Mouse (Mus musculus) c-Kit-negative CD71-positive TER-119-positive erythroid progenitor cells, embryonic 14.5 days (primary cell): Measurements from ENCODE around the gene Pgap1.

Source experiments
- DNase-seq: peaks from one replicate; pipeline ENCODE4 v3.0.0-alpha.2; 2013; ENCODE audit warnings: low read depth, low spot score

Gene Pgap1

GRCm38 (mm10) chr1:54557301-54558229, at the start of gene Pgap1:
TSS of gene Pgap1 (minus strand) at chr1:54557684.
- no peak for DNase-seq

DNA sequence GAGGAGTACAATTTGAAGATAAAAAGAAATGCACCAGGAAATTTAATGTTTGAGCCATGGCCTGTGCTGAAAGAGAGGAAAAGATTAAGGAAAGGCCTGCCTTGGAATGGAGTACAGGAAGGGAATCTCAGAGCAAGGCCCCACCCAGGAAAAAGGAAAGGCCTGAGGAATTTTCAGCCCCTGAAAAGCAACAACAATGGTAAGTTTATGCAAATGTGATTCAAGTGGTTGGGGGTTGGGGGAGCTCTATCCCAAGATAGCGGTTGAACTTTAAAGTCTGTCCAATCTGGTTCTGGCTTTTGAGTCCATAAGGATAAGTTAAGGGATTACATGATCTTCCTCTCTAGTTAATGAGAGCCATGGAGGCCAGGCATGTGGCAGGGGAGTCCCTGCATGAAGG, 49.5 kb upstream of the Pgap1 start:
- DNase-seq, result no peak

GRCm38 (mm10) chr1:54601692-54602091, 44.2 kb upstream of the Pgap1 start:
- DNase-seq, result no peak

- no peak for DNase-seq
Observed at GRCm38 (mm10) chr1:54600275-54600674, 42.8 kb upstream of the Pgap1 start.

DNA sequence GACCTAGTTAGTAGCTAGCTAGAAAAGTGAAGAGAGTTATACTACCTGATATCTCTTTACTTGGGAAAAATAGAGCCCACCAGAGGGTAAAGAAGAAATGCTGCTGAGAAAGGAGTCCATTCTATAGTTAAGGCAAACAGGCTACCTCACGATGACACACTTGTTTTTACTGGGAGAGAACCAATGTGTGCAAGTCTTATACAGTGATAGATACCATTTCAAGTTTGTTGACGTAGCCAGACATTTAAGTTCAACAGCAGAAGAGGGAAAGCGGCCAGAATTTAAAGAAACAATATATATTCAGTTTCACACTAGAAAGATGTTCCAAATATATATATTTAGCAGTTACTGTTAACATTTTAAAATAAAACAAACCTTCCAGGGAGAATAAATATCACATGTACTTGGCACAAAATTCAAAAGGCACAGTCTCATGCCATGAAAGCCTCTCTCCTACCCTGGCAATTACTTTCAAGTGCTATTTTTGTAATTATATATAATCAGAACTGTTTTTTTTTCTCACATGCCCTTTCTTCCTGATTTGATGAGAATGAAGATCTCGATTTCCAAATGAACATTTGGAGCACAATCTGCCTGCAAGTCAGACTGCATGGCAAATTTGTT, 40.2 kb upstream of the Pgap1 start:
- no peak for DNase-seq

DNA sequence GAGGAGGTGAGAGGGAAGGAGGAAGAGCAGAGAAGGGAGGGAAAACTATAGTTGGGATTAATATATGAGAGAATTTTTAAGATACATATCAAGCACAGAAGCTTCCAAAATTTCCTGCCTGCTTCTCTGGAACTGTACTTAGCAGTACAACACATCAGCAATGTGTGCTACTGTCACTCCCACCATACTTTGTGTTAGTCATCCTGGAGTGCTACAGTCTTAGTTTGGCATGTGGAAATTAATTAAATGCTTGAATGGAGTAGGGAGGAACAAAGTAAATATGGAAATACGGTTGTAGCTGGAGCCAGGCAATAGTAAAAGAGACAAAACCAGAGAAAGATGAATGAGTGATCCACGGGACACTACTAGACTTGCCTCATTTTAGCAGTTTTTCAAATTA, 38.7 kb upstream of the Pgap1 start:
- no peak for DNase-seq

DNA sequence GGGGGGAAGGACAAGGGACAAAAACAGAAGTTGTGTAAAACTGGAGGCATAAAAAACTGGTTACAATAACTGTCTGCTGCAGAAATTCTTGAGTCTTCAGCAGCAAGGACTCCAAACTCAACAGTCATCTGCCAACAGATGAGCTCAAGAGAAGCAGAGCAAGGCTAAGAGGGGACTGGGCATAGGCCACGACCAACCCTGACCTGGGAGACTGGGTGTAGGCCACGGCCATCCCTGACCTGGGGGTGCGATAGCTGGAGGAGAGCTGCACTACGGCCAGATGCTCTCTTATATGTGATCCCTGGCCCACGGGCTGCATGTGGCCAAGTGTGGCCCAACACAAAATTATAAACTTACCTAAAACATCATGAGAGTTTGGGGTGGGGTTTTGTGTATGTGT, 29.6 kb upstream of the Pgap1 start:
- no peak for DNase-seq

- no peak for DNase-seq
Observed at GRCm38 (mm10) chr1:54585971-54586555, 28.6 kb upstream of the Pgap1 start.

DNA sequence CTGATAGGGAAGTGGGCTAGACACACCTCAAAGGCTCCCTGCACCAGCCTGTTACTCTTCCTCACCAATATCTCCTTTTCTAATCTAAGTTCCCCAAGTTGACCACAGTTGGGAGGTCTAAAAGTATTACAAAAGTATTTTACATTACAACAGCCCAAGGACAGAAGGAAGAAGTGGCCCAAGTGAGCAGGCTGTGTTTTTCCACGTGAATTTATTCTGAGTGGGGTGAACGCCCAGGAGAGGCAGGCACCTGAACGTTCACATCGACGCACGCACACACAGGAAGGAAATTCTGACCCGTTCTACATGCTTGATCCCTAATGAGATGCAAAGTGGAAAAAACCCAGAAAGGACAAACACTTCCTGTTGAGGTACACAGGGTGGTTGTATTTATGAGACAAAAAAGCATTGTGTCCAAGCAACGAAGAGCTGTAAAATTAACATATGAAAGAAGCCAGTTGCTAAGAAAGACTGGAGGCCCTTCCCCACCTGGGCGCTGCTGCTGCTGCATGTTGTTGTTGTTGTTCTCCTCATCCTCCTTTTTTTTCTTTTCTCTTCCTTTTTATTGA, 27.9 kb upstream of the Pgap1 start:
- DNase-seq, result no peak

DNA sequence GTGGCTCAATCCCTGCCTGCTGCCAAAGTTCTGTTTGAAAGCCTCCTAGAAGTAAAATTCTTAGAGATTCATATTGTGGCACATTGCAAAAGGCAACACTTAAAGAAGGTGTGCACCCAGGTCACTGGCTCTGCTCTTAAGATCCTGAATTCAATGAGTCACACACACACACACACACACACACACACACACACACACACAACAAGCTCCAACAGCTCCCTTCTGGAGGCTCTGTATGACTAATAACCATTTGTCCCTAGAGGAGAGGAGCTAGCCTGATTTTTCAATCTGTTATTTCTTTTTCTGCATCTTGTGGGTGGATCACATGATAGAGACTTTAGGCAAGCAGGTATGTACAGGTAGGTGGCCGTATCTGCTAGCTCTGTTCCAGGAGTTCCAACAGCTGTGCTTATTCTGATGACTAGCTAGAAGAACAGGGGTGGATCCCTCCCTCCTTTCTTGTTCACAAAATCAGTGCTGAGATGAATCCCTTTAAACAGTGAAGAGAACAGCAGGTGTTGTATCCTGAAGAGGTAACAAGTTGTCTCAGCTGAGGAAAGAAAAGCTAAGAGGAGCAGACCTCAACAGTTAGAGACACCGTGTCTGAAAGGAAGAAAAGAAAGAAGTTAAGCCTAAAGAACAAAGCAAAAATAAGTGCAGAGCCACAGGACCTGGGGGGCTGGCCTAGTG, 27.2 kb upstream of the Pgap1 start:
- no peak for DNase-seq

DNA sequence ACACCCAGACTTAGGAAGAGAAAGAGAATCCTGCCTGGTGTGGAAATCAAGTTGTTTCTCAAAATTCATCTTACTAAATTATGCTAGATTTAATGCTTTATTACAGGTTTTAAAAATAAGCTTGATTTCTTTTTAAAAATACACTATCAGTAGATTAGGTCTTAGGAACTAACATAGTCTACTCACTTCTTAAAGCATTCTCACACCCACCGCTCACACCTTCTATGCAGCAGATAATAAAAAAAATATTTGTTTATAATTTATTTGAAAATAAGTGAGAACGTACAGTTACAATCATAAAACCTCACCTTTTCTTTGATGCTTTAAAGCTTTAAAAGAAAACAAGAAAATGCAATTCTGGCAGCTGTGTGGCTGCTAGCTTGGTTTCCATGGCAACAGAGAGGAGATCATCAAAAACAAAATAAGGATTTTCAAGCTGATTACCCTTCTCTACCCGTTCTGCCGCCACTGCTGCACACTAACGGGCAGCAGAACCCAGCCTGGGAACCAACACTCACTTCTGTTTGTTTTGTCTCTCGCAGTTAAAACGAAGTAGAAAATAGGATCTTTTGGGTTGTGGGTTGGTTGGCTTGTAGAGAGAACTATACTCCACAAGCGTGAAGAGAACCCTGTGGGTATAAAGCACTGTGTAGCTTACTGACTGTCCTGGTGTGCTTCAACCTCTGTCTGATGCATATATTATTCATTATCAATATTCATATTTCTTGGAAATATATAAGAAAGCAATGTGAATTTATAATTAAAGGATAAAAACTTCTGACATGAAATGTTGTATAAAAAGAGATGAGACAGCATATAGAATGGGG, 21.1 kb upstream of the Pgap1 start:
- no peak for DNase-seq

DNA sequence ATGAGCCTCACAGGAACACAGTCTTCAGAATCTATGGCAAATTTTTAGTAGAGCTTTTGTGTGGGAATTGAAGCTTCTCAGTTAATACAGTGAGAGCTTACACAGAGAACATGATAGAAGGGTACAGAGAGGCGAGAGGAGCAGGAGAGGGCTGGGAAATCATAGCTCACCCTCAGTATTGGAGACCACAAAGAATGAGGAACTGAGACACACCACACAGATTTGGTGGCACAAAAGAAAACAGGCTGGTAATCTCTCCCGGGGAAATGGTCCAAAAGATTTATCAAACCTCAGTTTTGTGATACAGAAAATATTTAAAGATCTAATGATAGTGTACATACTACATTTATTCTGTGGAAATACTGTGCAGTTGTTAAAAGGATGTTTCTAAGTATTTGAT, 11.6 kb upstream of the Pgap1 start:
- DNase-seq, result no peak

GRCm38 (mm10) chr1:54563923-54564322, 6.4 kb upstream of the Pgap1 start:
- DNase-seq, result no peak

- no peak for DNase-seq
Observed at GRCm38 (mm10) chr1:54556586-54557221, 780 bp downstream of the Pgap1 start.

DNA sequence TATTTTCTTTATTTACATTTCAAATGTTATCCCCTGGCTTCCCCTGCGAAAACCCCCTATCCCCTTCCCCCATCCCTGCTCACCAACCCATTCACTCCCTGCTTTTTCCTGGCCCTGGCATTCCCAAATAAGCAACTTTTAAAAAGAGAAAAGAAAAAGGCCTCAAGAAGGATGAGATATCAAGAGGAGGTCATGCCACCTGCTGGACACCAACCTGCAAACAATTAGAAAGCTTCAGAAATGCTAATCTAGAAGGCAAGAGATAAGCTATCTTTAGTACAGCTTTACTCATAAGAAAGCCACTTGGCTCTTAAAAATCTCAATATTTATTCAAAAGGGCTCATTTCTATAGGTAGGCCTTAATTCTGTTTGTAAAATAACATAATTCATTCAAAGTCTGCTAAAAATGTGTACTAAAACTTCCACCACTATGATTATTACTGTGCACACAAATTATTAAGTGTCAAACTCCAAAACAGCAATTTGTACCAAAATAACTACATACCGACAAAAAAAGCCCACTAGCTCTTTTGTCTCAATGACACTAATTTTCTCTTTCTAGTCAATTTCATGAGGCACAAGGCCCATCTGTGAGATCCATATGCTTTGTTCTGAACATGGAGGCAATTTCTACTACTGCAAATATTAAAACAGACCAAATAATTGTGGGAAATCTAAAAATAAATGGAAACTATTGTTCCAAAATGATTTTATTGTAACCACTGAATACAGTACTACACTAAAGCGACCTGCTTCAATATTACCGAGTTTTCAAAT, 1.9 kb downstream of the Pgap1 start:
- no peak for DNase-seq

DNA sequence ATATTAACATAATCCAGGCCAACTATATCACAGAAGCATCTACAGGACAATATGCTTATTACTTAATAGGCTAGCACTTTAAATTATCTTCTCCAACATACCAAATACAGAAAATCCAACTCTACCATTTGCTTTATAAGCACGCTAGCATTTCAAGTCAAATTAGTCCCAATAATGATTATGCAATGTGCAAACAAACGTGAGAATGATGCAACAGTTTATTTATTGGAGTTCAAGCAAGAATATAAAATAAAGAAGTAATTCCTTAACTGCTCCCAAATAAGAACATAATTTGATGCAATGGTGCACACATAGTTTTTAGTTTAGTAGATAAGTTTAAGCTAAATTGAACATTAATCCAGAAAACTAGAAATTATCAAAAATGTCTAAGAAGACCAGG, 4.9 kb downstream of the Pgap1 start:
- DNase-seq, result no peak

DNA sequence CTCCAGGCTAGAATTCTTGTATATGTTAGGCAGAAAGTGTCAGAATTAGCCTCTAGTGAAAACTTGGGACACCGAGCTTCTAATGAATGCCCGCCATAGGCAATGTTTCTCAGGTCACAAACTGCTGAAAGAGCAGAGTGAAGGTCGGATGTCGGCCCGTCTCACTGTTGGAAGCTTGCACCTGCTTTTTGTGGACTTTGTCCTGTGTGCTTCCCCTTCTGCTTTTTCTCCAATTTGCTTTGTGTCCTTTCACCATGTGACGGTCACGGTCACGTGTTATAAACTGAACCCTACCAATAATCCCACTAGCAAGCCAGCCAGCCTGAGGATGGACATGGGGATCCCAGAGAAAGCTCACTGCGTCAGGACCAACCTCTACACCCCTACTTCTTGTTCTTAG, 12.3 kb downstream of the Pgap1 start:
- no peak for DNase-seq

- DNase-seq, result no peak
Observed at GRCm38 (mm10) chr1:54542920-54543319, 14.6 kb downstream of the Pgap1 start.

DNA sequence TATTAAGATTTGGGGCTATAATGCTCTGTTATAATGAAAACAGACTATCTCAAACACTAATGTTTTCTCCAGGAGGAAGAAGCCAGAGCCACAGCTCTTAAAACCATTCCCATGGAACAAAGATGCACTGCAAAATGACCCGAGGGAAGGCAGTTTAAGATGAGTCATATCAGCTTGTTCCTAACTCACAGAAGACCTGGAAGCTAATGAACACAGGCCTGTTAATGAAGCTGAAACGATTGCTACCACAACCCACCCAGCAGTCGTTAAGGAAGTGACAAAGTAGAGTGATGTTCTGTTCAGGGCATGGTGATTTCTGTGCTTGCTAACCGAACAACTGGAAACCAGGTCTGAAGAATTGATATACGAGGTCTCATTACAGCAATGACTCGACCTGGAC, 26.3 kb downstream of the Pgap1 start:
- no peak for DNase-seq

- DNase-seq, result no peak
Observed at GRCm38 (mm10) chr1:54523717-54524116, 33.8 kb downstream of the Pgap1 start.
